Mouse (Mus musculus) adrenal gland (tissue): ENCODE data around the gene Cd9.

Experiments used
- intact Hi-C: fragments of 180-260 bp; cut with DNase I; formaldehyde crosslinking; loops from one replicate; pipeline ENCODE4 v1.15.1; 2025
- long read RNA-seq, 2 experiments: library from polyadenylated mRNA; unstranded; transcript quantifications; one replicate each; pipeline ENCODE4 v2.0.0; 2020; ENCODE audit warnings: borderline replicate concordance in 1 of 2; ENCODE audit not compliant: insufficient replicate concordance in 1 of 2

Gene Cd9
- long read RNA-seq, experiment 1, transcript Cd9-201 (8 exons, 1,228 nt): major isoform, 175 of 184 reads
- long read RNA-seq, experiment 1, partial matches to known transcripts: 1 of 184 reads
- long read RNA-seq, experiment 1, other reads (novel, unspliced or antisense): 8 of 184 reads
- long read RNA-seq, experiment 2, transcript Cd9-201 (8 exons, 1,228 nt): major isoform, 210 of 222 reads
- long read RNA-seq, experiment 2, partial matches to known transcripts: 8 of 222 reads
- long read RNA-seq, experiment 2, other reads (novel, unspliced or antisense): 4 of 222 reads

- intact Hi-C loops: no loop called here
Observed at GRCm38 (mm10) chr6:125494092-125494871, at the start of gene Cd9. Cd9 (minus strand) TSS chr6:125494791.

- intact Hi-C loops: no loop called here
Observed at GRCm38 (mm10) chr6:125541296-125541695, 46.7 kb upstream of the Cd9 start.

- intact Hi-C loops: no loop called here
Observed at GRCm38 (mm10) chr6:125540826-125541225, 46.2 kb upstream of the Cd9 start.

- intact Hi-C loops: no loop called here
Observed at GRCm38 (mm10) chr6:125540199-125540598, 45.6 kb upstream of the Cd9 start.

- intact Hi-C loops: no loop called here
Observed at GRCm38 (mm10) chr6:125539423-125539822, 44.8 kb upstream of the Cd9 start.

- intact Hi-C loops: no loop called here
Observed at GRCm38 (mm10) chr6:125538469-125538868, 43.9 kb upstream of the Cd9 start.

GRCm38 (mm10) chr6:125534990-125535389 is 40.4 kb upstream of the Cd9 start:
- intact Hi-C loops: no loop called here

- intact Hi-C loops: no loop called here
Observed at GRCm38 (mm10) chr6:125533104-125533650, 38.6 kb upstream of the Cd9 start.

GRCm38 (mm10) chr6:125529479-125529878 is 34.9 kb upstream of the Cd9 start:
- intact Hi-C loops: no loop called here

GRCm38 (mm10) chr6:125528614-125529200 is 34.1 kb upstream of the Cd9 start:
- intact Hi-C loops: no loop called here

- intact Hi-C loops: no loop called here
Observed at GRCm38 (mm10) chr6:125526066-125526465, 31.5 kb upstream of the Cd9 start.

- intact Hi-C loops: no loop called here
Observed at GRCm38 (mm10) chr6:125524027-125524426, 29.4 kb upstream of the Cd9 start.

GRCm38 (mm10) chr6:125521558-125522193 is 27.1 kb upstream of the Cd9 start:
- intact Hi-C loops: no loop called here

- intact Hi-C loops: no loop called here
Observed at GRCm38 (mm10) chr6:125515503-125516315, 21.1 kb upstream of the Cd9 start.

- intact Hi-C loops: no loop called here
Observed at GRCm38 (mm10) chr6:125512950-125513596, 18.5 kb upstream of the Cd9 start.

- intact Hi-C loops: no loop called here
Observed at GRCm38 (mm10) chr6:125511196-125511595, 16.6 kb upstream of the Cd9 start.

GRCm38 (mm10) chr6:125510645-125511044 is 16.1 kb upstream of the Cd9 start:
- intact Hi-C loops: no loop called here

- intact Hi-C loops: no loop called here
Observed at GRCm38 (mm10) chr6:125509783-125510182, 15.2 kb upstream of the Cd9 start.

- intact Hi-C loops: no loop called here
Observed at GRCm38 (mm10) chr6:125506427-125506826, 11.8 kb upstream of the Cd9 start.
